Mouse (Mus musculus): Measurements from ENCODE around the gene Dvl2. TPM values are rescaled to one million over a fixed set of nuclear protein-coding genes. Genes with fewer than 3 reads are reported as not detected.

Gene Dvl2
- polyA plus RNA-seq, 1 experiment from 2014 or later = 31.8 TPM

- ATAC-seq = no peak
- Histone ChIP-seq H3K4me2 (replicated peaks) (no peak overlapping the region), H3K36me3 (no peaks in the 10 kb centered on the region), H3K4me3 (replicated peaks) (no peak overlapping the region), H3K4me1 (replicated peaks) (no peaks in the 10 kb centered on the region), H3K9ac (no peak overlapping the region), H3K27me3 (replicated peaks) (no peaks in the 10 kb centered on the region), H3K9me3 (no peaks in the 10 kb centered on the region), H3K27ac (no peak overlapping the region)
- WGBS = 94% methylated on average over 7 of the region's 7 CpGs
These were observed 39.8 kb downstream of the Dvl2 start for GRCm38 (mm10) chr11:70040184-70040583.

DNA sequence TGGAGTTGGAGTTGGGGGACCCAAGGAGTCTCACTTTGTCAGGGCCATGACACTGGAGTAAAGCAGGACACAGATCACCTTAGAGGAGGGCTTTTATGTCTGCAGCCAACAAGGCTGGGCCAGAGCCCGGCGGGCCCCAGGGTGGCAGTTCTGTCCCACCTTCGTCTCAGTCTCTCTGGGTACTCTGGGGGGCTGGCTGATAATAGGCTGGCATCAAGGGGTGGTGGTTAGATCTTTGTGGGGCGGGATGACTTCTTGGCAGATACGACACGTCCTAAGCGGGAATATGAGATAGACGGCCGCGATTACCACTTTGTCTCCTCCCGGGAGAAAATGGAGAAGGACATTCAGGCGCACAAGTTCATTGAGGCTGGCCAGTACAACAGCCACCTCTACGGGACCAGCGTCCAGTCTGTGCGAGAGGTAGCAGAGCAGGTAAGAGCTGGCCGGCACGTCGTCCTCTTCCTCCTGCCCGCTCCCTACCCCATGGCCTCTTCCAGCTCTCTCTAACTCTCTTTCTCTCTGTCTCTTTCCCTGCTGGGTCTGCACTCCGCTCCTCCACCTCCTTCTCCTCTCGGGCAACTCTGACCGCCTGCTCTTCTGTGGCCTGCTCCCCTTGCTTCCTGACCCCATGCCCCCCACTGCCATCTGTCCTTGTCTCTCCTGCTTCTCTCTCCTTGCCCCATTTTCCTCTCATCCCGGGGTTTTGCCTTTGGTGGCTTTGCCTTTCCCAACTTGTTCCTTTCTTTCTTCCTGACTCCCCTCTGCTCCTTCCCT is 42.1 kb downstream of the Dvl2 start:
- 89% methylated on average over 23 of the region's 23 CpGs for WGBS
- Histone ChIP-seq H3K9me3 (no peaks in the 10 kb centered on the region), H3K9ac (no peak overlapping the region), H3K4me3 (replicated peaks) (no peak overlapping the region), H3K27ac (no peak overlapping the region), H3K4me2 (replicated peaks) (no peak overlapping the region), H3K36me3 (no peaks in the 10 kb centered on the region), H3K4me1 (replicated peaks) (no peaks in the 10 kb centered on the region), H3K27me3 (replicated peaks) (no peaks in the 10 kb centered on the region)
- ATAC-seq = no peak

DNA sequence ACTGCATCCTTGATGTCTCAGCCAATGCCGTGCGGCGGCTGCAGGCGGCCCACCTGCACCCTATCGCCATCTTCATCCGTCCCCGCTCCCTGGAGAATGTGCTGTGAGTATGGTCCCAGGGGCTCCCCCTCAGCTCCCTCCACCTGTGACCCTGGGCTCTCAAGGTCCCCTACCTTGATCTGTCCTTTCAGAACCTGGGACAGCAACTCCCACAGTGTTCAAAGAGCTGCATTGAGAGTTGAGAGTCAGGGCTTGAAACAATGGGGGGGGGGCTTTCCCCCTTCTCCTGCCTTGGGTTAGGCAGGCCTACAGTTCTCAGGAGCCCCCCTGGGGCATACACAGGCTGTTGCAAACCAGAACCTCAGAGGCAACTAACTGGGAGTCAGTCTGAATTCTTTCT is 43.3 kb downstream of the Dvl2 start:
- H3K4me2 ChIP-seq (replicated peaks) = no peak overlapping the region
- 83% methylated on average over 7 of the region's 7 CpGs for WGBS
- H3K4me3 ChIP-seq (replicated peaks) = no peak overlapping the region
- no peak for ATAC-seq
- H3K27me3 ChIP-seq (replicated peaks) = no peaks in the 10 kb centered on the region
- no peak overlapping the region for H3K9ac ChIP-seq
- no peaks in the 10 kb centered on the region for H3K4me1 ChIP-seq (replicated peaks)
- no peak overlapping the region for H3K27ac ChIP-seq
- no peaks in the 10 kb centered on the region for H3K36me3 ChIP-seq
- H3K9me3 ChIP-seq = no peaks in the 10 kb centered on the region

GRCm38 (mm10) chr11:70045435-70045834 is 45.0 kb downstream of the Dvl2 start:
- no peaks in the 10 kb centered on the region for H3K4me1 ChIP-seq (replicated peaks)
- H3K4me3 ChIP-seq (replicated peaks) = no peak overlapping the region
- H3K36me3 ChIP-seq = no peaks in the 10 kb centered on the region
- no peak for ATAC-seq
- H3K27me3 ChIP-seq (replicated peaks) = no peaks in the 10 kb centered on the region
- WGBS = 25% methylated on average over 9 of the region's 9 CpGs
- H3K4me2 ChIP-seq (replicated peaks) = no peak overlapping the region
- no peaks in the 10 kb centered on the region for H3K9me3 ChIP-seq
- no peak overlapping the region for H3K27ac ChIP-seq
- no peak overlapping the region for H3K9ac ChIP-seq

DNA sequence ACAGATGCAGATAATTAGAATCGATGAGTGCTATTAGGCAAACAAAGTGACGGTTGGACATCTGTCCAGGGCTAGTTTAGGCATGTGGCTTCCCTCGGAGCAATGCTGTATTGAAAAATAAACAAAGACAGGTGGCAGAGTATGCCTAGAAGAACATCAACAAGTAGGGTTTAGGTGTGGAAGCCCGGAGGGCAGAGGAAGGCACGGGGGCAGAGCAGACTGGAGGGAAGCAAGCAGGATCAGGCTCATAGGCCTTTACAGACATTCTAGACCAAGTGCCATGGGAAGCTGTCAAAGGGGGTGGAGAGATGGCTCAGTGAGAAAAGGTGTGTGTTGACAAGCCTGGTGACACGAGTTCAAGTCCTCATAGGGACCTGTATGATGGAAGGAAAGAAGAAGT is 49.0 kb downstream of the Dvl2 start:
- Histone ChIP-seq H3K36me3 (no peaks in the 10 kb centered on the region), H3K9me3 (no peaks in the 10 kb centered on the region), H3K4me3 (replicated peaks) (no peak overlapping the region), H3K4me2 (replicated peaks) (no peak overlapping the region), H3K9ac (no peak overlapping the region), H3K27me3 (replicated peaks) (no peaks in the 10 kb centered on the region), H3K27ac (no peak overlapping the region), H3K4me1 (replicated peaks) (0 out of 2 replicates have a peak, but pooled peaks cover 6% of the 10 kb centered on the region)
- 61% methylated on average over 6 of the region's 6 CpGs for WGBS
- ATAC-seq = no peak

DNA sequence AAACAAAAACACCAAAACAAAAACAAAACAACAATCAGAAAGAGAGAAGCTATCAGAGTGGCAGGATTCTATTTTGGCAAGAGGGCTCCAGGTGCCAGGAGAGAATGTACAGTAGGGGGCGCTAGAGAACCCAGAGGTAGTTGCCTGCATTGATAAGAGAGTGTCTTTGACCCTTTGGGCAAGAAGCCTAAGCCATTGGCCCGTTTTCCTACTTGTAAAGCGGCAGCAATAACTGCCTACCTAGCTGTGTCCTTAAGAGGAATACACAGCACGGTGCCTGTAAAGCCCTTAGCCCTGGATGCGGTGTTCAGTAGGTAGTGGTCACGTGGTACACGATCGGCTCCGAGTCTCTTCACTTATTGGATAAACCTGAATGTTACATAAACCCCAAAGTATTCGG is 49.4 kb downstream of the Dvl2 start:
- 61% methylated on average over 10 of the region's 10 CpGs for WGBS
- Histone ChIP-seq H3K9me3 (no peaks in the 10 kb centered on the region), H3K4me3 (replicated peaks) (no peak overlapping the region)

DNA sequence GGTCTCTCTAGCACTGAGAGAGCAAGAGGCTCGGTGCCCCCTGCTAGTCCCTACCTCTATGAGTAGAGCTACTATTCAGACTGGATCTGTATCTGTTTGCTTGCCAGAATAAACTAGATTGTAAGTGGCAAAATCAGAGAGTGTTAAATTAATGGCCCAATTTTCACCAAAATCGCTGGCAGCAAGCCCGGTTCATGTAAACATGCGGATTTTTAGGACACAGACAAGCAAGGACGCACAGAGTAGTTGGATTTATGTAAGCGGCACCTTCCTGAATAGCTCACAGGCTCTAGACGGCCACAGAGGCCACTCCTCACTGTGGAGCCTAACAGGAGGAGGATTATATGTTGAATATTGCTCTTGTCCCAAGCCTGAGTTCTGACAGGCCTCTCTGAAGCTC is 52.8 kb downstream of the Dvl2 start:
- ATAC-seq = no peak
- 51% methylated on average over 7 of the region's 7 CpGs for WGBS
- no peaks in the 10 kb centered on the region for H3K9me3 ChIP-seq

More for the DNA sequence above, 49.4 kb downstream of the Dvl2 start:
- Histone ChIP-seq H3K4me2 (replicated peaks) (no peak overlapping the region), H3K36me3 (no peaks in the 10 kb centered on the region), H3K4me1 (replicated peaks) (0 out of 2 replicates have a peak, but pooled peaks cover 6% of the 10 kb centered on the region), H3K27ac (no peak overlapping the region), H3K27me3 (replicated peaks) (no peaks in the 10 kb centered on the region), H3K9ac (no peak overlapping the region)
- no peak for ATAC-seq

DNA sequence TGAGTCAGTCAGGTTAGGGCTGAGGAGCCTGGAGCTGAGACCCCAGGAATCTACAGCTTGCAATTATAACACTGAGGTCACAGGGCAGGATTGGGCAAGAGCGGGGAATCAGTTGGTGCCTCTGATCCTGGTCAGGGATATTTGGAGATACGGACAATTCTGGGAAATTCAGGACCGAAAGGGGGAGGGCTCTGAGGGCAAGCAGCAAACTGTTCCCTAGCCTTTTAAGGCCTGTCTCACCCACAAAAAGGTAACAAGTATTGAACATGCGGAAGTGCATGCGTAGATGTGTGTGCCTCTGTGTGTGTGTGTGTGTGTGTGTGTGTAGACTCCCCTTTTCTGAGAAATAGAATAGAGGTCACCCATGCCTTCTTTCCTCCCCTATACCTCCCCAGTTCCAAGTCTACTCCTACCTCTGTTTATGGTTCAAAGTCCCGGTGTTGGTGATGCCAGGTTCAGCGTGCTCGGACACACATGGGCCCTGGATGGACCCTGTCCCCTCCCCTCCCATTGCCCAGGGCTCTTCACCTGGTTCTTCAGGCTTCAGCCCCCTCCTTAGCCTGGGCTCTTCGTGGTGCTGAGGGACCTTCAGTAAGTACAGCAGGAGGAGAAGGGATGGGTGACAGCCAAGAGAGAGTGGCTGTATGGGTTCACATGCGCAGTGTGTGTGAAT is 53.6 kb downstream of the Dvl2 start, which contains the start of gene Asgr1:
Gene Asgr1 (plus strand): TSS at position 188 of the 673 bp plus-strand sequence.
- peaks cover 15% of the 10 kb centered on the region; the same call in 1 of the 2 replicates for H3K4me1 ChIP-seq (replicated peaks)
- no peak within 1 kb of the TSS for H3K4me2 ChIP-seq (replicated peaks)
- no peak within 1 kb of the TSS for H3K4me3 ChIP-seq (replicated peaks)
- ATAC-seq = no peak
- no peaks in the 10 kb centered on the region for H3K9me3 ChIP-seq
- no peaks in the 10 kb centered on the region for H3K27me3 ChIP-seq (replicated peaks)
- 80% methylated on average over 10 of the region's 10 CpGs for WGBS
- H3K9ac ChIP-seq = no peak within 1 kb of the TSS
- no peak within 1 kb of the TSS for H3K27ac ChIP-seq
- H3K36me3 ChIP-seq = no peaks in the 10 kb centered on the region

More for the DNA sequence above, 52.8 kb downstream of the Dvl2 start:
- H3K4me3 ChIP-seq (replicated peaks) = no peak overlapping the region
- peaks cover 15% of the 10 kb centered on the region; the same call in 1 of the 2 replicates for H3K4me1 ChIP-seq (replicated peaks)
- no peaks in the 10 kb centered on the region for H3K27me3 ChIP-seq (replicated peaks)
- no peaks in the 10 kb centered on the region for H3K36me3 ChIP-seq
- H3K9ac ChIP-seq = no peak overlapping the region
- H3K27ac ChIP-seq = no peak overlapping the region
- no peak overlapping the region for H3K4me2 ChIP-seq (replicated peaks)

DNA sequence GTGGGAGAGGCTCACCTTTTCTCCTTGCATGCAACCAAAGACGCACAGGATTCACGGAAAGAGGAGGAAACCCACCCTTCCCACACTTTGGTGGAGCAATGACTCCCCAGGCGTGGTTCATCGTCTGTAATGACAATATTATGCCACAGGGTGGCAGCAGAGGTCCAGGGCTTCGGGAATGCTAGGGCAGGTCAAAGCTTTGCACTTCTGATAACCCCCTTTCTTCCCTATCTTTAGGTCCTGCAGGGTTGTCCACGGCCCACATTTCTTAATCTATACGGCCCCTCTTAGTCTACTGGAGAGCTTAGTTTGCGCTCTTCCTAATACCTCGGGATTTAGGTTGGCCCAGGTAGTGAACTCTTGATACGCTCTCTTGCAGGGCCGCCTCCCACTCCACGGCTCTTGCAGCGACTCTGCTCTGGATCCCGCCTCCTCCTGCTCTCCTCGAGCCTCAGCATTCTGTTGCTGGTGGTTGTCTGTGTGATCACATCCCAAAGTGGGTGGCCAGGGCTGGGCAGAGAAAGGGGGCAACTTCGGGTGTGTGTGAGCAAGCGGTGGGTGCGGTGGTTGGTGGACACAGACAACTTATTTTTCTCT is 55.3 kb downstream of the Dvl2 start:
- peak; percentile 58; the same call in 1 of the 2 replicates for ATAC-seq
- Histone ChIP-seq H3K36me3 (no peaks in the 10 kb centered on the region), H3K9me3 (no peaks in the 10 kb centered on the region), H3K27me3 (replicated peaks) (no peaks in the 10 kb centered on the region), H3K4me3 (replicated peaks) (no peak overlapping the region), H3K27ac (no peak overlapping the region), H3K4me2 (replicated peaks) (peak overlapping the region; percentile 31; the same call in 1 of the 2 replicates), H3K9ac (no peak overlapping the region), H3K4me1 (replicated peaks) (peaks cover 19% of the 10 kb centered on the region; the same call in 1 of the 2 replicates)
- 21% methylated on average over 18 of the region's 18 CpGs for WGBS

DNA sequence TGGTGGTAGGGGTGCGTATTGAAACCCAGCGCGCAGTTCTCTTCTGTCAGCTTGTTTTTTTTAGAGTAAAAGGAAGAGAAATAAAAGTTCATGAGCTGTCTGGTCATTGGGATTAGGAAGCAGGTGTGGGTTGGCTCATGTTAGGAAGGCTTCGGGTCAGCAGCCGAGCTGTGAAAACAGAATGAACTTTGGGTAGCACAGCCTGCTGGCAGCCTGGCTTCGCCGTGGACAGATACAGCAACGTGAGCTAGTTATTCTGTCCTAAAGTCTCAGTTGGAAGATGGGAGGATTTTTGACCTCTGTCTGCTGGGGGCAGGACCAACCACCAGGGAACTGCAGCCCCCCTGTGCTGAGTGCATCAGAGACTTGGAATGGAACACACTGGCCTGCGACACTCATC is 57.4 kb downstream of the Dvl2 start:
- Histone ChIP-seq H3K36me3 (no peaks in the 10 kb centered on the region), H3K4me1 (replicated peaks) (peaks cover 19% of the 10 kb centered on the region; the same call in 1 of the 2 replicates), H3K4me3 (replicated peaks) (no peak overlapping the region), H3K9me3 (no peaks in the 10 kb centered on the region), H3K9ac (no peak overlapping the region), H3K4me2 (replicated peaks) (no peak overlapping the region), H3K27ac (no peak overlapping the region), H3K27me3 (replicated peaks) (no peaks in the 10 kb centered on the region)
- ATAC-seq = no peak
- WGBS = 86% methylated on average over 9 of the region's 9 CpGs

DNA sequence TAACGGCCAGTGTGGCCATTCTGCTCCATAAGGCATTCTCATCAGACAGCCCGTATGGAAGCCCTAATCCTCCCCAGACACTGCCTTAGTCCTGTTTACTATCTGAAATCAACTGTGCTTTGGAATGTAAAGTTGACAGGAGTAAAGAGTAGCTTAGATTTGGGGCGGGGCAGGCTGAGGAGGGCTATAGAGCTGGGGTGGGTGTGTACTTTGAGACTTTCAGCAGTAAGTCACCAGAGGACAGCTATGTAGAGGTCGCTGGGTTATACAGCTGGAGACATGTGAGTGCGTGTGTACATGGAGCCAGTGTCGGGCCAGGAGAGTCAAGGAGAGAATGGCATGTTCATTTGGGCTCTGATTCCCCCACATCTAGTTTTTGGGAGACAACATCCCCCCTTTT is 59.5 kb downstream of the Dvl2 start:
- H3K4me2 ChIP-seq (replicated peaks) = no peak overlapping the region
- WGBS = 19% methylated on average over 6 of the region's 6 CpGs
- H3K27ac ChIP-seq = no peak overlapping the region
- no peaks in the 10 kb centered on the region for H3K27me3 ChIP-seq (replicated peaks)
- no peak overlapping the region for H3K9ac ChIP-seq
- H3K4me1 ChIP-seq (replicated peaks) = peaks cover 13% of the 10 kb centered on the region; the same call in 1 of the 2 replicates
- no peaks in the 10 kb centered on the region for H3K9me3 ChIP-seq
- peak; percentile 53; the same call in 1 of the 2 replicates for ATAC-seq
- H3K36me3 ChIP-seq = no peaks in the 10 kb centered on the region
- H3K4me3 ChIP-seq (replicated peaks) = no peak overlapping the region
